Mouse (Mus musculus): ENCODE data around the gene Wfdc9.

Wfdc9 gene

DNA sequence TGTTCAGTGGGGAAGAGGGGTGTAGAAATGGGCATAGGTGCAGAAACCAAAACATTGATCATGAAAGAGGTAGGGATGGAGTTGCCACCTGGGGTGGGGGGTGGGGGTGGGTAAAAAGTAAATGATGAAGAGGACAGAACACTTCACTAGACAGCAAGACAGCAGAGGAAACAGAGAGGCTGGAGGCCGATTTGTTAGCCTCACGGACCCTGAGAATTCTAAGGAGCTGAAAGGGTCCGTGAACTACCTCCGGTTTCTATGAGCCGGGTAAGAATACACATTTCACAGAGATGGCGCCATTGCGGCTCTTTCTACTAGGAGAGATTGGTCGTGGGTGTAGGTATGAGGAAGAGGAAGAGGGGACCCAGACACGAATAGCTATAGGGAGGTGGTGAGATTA, at the start of gene Wfdc9:
Gene Wfdc9, minus strand, starts transcription at position 101 of the 400 bp plus-strand sequence.
- no peak for TF ChIP-seq GATA4 (IDR thresholded peaks at IDR 0.05; ENCODE audit: insufficient replicate concordance, low read length)

GRCm38 (mm10) chr2:164705991-164706390, 49.6 kb upstream of the Wfdc9 start:
- TF ChIP-seq GATA4 (IDR thresholded peaks at IDR 0.05; ENCODE audit: insufficient replicate concordance, low read length) = no peak

- no peak for TF ChIP-seq GATA4 (IDR thresholded peaks at IDR 0.05; ENCODE audit: insufficient replicate concordance, low read length)
Observed at GRCm38 (mm10) chr2:164705328-164705727, 48.9 kb upstream of the Wfdc9 start.

- no peak for TF ChIP-seq GATA4 (IDR thresholded peaks at IDR 0.05; ENCODE audit: insufficient replicate concordance, low read length)
Observed at GRCm38 (mm10) chr2:164704235-164704634, 47.9 kb upstream of the Wfdc9 start.

DNA sequence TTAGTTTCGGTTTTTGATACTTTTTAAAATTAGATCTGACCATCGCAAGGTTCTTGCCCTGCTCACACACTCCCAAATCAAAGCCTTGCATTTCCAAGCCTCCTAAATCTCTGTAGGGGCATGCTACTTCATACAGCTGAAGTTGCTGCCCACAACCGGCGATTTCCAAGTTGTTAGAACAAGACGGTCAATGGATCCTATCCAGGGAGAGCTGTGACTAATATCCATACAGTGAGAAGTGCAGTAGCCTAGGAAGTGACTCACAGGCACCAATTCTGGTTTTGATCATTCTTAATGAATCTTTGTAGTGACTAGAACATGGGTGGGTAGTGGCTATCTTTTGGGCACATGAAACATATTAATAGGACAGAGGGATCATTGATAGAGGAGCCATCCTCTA, 45.4 kb upstream of the Wfdc9 start:
- TF ChIP-seq GATA4 (IDR thresholded peaks at IDR 0.05; ENCODE audit: insufficient replicate concordance, low read length) = no peak

GRCm38 (mm10) chr2:164700959-164701358, 44.6 kb upstream of the Wfdc9 start:
- TF ChIP-seq GATA4 (IDR thresholded peaks at IDR 0.05; ENCODE audit: insufficient replicate concordance, low read length) = no peak

- TF ChIP-seq GATA4 (IDR thresholded peaks at IDR 0.05; ENCODE audit: insufficient replicate concordance, low read length) = no peak
Observed at GRCm38 (mm10) chr2:164698201-164698600, 41.8 kb upstream of the Wfdc9 start, which contains the start of gene Spint4. Gene Spint4 (plus strand): TSS chr2:164698501.

GRCm38 (mm10) chr2:164684807-164685206, 28.4 kb upstream of the Wfdc9 start, which contains the start of gene Wfdc13:
Gene Wfdc13 (plus strand): TSS chr2:164685107.
- TF ChIP-seq GATA4 (IDR thresholded peaks at IDR 0.05; ENCODE audit: insufficient replicate concordance, low read length) = no peak

GRCm38 (mm10) chr2:164679906-164680305, 23.5 kb upstream of the Wfdc9 start:
- no peak for TF ChIP-seq GATA4 (IDR thresholded peaks at IDR 0.05; ENCODE audit: insufficient replicate concordance, low read length)

GRCm38 (mm10) chr2:164678848-164679625, 22.7 kb upstream of the Wfdc9 start:
- TF ChIP-seq GATA4 (IDR thresholded peaks at IDR 0.05; ENCODE audit: insufficient replicate concordance, low read length) = no peak

DNA sequence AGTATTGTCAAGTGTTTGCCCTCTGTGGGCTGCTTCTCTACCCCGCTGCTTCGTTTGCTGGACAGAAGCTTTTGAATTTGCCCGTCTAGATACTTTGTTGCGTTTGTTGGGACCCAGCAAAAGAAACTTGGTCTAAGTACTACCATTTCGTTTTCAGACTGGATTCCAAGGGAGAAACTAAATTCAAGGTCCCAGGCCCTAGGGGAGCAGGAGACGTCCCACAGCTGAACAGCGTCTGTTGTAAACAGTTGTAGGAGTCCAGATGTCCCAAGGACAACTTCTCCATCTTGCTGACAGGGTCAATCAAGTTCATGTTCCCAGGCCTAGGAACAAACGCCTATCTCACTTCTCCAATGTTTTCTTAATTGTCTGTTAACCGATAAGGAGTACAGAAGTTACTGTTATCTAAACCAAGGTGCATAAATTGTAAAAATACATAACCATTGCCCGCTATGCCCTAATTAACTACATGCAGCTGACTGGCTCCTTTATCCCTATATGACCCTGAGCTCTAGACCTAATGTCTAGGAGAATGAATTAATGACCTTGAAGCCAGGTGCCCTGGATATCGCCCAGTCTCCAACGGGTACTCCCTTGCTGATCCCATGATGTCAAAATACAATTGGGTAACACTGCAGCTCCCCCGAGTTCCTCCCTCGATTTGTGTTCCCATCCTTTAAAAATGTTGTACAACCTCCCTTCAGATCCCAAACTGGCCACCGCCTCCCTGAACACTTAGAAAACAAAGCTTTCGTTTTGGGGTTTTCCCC, 20.7 kb upstream of the Wfdc9 start:
- no peak for TF ChIP-seq GATA4 (IDR thresholded peaks at IDR 0.05; ENCODE audit: insufficient replicate concordance, low read length)

GRCm38 (mm10) chr2:164676103-164676502, 19.7 kb upstream of the Wfdc9 start:
- TF ChIP-seq GATA4 (IDR thresholded peaks at IDR 0.05; ENCODE audit: insufficient replicate concordance, low read length) = no peak

- TF ChIP-seq GATA4 (IDR thresholded peaks at IDR 0.05; ENCODE audit: insufficient replicate concordance, low read length) = no peak
Observed at GRCm38 (mm10) chr2:164673987-164674386, 17.6 kb upstream of the Wfdc9 start, which contains the start of gene Wfdc11. Gene Wfdc11 (minus strand): TSS chr2:164674087.

GRCm38 (mm10) chr2:164670938-164671337, 14.6 kb upstream of the Wfdc9 start:
- no peak for TF ChIP-seq GATA4 (IDR thresholded peaks at IDR 0.05; ENCODE audit: insufficient replicate concordance, low read length)

DNA sequence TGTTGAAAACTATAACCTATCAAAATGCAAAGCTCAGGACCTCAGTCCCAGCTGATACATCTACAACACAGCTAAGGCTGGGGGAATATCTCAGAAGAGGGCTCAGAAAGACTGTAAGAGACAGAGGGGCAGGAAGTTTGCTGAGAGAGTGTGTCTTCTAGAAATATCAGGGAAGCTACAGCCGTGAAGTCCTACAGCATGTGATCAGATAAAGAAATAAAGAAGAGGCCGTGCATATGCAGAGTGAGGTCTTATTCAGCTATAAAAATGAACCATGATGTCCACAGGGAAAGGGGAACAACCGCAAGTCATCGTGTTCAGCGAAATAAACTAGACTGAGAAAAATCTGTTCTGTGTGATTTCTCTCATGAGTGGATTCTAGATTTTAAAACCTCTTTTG, 13.9 kb upstream of the Wfdc9 start:
- no peak for TF ChIP-seq GATA4 (IDR thresholded peaks at IDR 0.05; ENCODE audit: insufficient replicate concordance, low read length)

- TF ChIP-seq GATA4 (IDR thresholded peaks at IDR 0.05; ENCODE audit: insufficient replicate concordance, low read length) = no peak
Observed at GRCm38 (mm10) chr2:164664851-164665250, 8.5 kb upstream of the Wfdc9 start.

Data from liver, adult (tissue).